Mouse (Mus musculus) regulatory T cell (primary cell): ENCODE measurements at regions not wholly inside any gene's neighbourhood (a gene's known extent, or its start where the extent isn't known, plus 50 kb on each side); places are given as distances from the start of the nearest gene placed in this dataset.

Source experiments
- in situ Hi-C: fragments of 300-600 bp; cut with MboI, MseI; formaldehyde crosslinking; loops from one replicate; pipeline ENCODE4 v1.15.1; 2025; ENCODE audit warnings: high pct_unique_total_duplicates

DNA sequence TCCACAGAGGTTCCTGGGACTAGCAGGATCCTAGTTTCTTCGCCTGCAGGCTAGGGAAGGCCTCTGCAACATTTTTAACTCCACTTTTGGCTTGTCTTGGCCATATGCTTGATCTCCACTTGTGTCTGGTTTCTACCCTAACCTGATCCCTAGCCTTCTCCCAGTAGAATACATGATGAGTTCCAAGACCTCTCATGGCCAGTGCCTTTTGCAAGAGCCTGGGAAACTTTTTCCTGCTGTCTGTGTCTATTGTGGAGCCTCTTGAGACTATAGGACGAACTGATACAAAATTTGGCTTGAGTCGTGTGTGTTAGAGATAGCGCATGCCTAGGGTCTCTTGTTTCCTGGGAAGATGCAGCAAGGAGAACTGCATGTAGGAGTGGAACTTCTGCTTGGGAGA lies 119.3 kb downstream of the Cartpt start:
- in situ Hi-C loops, result no loop called here

DNA sequence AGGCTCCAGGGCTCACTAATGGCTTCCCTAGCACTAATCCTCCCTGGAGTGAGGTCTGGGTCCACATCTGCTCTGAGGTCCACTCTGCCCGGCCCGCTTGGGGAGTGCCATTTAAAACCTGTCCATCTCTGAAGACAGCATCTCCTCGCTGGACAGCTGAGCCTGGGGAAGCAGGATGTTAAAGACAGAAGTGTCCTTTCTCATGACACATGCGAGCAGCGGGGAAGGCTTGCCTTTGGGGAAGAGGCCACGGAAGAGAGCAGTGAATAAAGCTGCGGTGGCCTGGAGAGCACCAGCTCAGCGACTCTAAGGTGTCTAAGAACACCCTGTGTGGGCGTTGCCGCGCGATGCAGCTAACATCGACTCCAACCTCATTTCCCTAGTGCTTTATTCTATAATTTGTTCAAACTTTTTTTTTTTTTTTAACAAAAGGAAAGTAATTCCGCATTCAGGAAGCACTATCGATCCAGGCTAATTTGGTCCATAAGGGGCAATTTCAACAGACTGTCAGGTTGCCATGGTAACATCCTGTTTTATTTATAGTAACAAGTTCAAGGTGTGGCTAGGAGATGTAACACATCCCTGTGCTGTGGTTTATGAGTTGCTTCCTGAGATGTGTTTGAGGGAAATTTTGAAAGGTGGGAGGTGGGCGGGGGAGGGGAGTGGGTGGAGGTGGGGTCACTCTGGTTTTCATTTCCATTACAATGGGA lies 120.0 kb downstream of the Cartpt start:
- in situ Hi-C loops, result no loop called here

DNA sequence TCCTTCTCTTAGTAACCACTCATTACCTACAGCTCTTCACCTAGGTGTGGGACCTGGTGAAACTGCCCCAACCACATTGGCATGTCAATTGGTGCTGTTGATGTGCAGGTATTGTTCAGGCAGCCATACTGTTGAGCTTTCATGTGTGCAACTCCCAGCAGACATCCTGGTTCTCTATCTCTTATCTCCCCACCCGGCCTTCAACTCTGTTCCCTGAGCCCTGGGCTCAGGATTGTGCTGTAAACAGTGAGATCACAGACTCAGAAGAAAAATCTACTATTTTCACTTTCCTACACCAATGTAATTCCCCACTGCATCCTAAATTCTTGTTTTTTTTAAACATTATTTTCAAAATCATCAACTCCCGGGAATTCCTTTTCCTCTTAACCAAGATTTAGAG lies 122.1 kb downstream of the Cartpt start:
- in situ Hi-C loops, result no loop called here

DNA sequence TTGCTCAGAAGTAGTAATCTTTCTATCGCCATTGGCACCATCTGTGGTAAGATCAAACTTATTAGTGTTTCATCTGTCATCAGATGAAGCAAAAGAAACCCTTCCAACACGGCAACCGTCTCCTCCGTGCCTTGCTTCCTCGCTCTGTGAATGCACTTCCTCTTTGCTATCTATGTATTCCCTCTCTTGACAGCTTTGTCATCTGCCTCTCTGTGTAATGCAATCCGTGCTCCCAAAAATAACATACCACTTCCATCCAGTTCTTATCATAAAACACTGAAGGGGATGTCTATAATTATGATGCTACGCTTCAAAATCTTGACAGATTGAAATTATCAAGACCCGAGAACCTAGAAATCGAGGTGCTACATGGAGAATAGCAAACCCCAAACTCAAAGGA lies 123.2 kb downstream of the Cartpt start:
- in situ Hi-C loops, result no loop called here

DNA sequence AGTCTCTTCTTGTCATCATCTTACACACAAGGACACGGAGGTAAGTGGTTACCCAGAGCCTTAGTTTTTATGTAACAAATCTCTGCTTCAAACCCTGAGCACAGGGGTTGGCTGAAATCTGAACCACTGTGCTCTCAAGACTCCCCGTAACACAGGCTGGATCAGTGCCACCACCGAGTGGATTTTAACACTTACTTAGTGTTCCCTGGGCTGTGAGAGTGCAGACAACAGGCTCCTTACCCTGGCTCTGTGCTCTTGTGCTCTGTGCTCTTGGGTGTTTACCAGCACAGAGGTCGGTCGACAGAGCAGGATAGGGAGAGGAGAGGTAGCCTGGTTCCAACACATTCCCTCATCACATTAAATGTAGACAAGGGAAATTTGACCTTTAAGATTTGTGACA lies 134.9 kb downstream of the Cartpt start:
- in situ Hi-C loops, result no loop called here

DNA sequence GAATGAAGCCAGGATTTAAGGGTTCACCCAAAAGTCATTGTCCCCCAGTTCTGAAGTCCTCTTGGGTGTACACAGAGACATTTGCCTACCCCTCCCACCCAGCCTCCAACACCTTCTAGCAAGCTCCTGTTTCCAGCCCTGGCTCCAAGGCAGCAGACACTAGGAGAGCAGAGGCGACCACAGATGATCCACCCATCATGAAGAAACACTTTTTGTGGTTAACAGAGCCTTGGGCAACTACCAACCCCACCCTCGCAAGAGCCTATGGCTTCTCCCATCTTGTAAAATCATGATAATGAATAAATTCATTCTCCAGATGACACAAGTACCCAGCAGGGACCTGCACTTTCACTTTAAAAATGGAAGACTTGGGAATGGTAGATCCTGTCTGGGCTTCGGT lies 136.1 kb downstream of the Cartpt start:
- in situ Hi-C loops, result no loop called here

DNA sequence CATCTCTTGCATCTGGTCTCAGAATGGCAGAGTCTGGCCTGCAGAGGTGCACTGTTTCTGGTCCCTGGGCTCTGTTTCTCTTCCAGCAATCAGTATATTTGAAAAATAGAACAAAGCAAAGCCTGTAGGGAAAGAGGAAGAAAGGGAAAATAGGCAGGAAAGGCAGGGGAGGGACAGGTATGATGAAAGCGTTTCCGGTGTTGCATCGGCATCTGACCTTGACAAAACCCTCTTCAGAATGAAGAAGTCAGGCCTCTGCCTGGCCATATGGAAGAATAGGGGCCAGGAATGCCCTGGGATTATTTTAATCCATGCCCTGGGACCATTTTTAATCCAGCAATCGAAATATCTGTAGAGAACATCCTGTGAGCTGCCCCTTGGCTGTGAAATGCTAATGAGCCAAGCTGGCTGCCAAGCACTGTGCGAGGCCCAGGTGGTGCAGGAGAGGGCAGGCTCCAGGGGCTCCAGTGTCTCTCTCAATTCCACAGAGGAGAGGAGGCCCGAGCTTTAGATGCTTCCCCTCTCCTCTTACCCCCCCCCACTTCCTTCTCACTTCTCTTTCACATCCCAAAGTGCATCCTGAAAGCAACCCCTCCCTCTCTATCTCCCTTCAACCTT lies 136.7 kb downstream of the Cartpt start:
- in situ Hi-C loops, result no loop called here

DNA sequence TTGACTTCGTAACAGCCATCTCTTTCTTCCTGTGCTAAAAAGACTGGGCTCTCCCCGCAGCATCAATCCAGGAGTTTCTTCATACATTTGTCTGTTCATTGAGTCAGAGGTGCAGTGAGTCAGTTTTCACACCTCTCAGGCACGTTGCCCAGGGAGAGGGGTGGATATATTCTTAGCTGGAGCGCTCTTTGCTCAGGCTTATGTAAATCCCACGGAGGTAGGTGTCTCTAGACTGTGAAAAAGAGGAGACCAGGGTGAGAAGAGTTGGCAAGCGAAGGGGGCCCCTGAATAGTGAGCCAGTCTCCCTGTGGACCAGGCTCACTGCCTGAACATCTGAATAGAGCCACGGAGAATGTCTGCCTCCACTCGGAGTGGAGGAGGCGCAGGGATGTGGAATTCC lies 139.0 kb downstream of the Cartpt start:
- in situ Hi-C loops, result no loop called here

DNA sequence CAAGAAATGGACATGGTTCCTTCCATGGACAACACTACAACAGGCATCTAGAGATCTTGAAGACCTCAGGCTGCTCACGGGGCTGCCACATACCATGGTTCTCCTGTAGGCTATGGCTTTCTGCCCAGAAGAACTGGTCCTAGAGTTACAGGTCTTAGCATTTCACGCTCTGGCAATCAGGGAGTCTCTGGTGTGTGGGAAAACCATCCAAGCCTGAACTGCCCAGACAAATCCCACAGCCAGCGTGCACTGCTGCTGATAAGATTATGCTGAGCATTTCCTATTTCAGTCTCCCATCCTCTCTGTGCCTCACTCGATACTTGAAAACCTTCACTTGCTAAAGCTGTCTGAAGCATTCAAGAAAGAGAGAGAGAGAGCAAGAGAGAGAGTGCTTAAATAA lies 139.5 kb downstream of the Cartpt start:
- in situ Hi-C loops, result no loop called here

DNA sequence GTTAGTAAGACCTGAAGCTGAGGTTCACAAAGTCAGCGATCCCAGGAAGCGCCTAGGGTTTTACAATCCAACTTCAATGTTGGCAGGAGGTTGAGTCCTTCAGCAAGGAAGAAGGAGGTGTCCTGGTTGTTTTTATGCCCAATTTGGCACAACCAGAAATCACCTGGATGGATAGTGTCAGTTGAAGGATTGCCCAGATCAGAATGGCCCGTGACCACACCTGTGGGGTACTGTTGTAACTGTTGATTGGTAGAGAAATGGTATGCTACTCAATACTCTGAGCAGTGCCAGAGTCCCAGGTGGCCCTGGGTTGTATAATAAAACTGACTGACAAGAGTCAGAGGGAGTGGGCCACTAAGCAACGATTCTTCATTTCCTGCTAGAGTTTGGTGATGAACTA lies 140.2 kb downstream of the Cartpt start:
- in situ Hi-C loops, result no loop called here

DNA sequence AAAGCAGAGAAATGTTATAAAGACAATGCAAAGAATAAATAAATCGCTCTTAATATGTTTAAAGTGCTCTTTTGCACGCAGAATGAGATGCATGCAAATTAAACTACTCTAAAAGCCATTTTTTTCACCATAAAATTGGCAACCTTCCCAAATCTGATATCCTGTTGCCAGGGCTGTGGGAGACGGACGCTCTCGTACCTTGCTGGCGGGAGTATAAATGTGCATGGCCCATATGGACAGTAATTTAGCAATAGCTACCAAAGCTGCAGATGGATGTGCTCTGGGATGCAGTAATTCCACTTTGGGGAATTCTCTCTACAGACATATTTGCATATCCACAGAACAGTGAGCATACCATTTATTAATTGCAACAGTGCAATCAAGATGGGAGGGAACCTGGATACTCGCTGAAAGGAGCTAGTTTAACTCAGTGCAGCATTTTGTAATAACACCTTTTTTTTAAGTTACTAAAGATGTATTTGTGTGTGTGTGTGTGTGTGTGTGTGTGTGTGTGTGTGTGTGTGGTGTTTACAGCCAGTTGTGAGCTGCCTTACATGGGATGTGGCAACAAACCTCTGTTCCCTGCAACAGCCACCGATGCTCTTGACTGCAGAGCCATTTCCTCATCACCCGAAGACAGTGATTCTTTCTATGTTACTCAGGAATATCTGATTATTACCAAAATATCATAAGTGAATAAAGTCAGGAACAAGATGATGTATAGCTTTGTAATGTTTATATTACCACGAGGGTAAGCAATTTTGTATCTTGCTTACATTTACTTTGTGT lies 141.4 kb downstream of the Cartpt start:
- in situ Hi-C loops, result no loop called here

DNA sequence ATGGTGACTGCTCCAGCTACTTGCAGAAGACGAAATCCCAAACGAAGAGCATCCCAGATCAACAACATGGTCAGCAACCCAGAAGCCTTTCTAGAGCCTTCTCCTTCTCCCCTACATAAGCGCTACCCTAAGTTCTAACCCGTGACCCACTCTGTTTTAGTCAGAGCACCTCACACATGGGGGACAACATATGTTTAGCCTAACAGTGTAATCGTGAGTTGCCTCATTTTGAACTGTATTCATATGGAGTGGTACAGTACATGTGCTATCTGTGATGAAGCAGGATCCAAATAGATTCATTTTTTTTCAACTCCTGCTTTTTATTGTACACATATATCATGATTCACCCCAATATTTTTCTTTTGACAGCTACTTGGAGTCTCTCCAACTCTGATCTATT lies 146.2 kb downstream of the Cartpt start:
- in situ Hi-C loops, result no loop called here

DNA sequence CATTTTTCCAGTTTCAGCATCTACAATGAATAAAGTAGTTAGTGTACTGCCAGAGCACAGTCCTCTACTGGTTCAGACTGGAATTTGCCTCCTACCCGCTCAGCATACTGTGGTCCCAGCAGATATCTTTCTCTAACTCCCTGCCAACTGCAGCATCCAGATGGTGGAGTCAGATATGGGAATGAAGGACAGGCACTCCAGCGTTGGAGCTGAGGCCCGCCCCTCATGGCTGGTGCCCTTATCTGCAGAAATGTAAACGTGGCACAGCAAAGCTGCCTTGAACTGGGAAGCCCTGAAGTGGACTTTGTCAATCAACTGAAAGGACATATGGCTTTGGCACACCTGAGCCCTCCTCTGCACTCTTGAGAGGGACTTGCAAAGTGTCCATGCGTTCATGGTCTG lies 146.6 kb downstream of the Cartpt start:
- in situ Hi-C loops, result no loop called here

DNA sequence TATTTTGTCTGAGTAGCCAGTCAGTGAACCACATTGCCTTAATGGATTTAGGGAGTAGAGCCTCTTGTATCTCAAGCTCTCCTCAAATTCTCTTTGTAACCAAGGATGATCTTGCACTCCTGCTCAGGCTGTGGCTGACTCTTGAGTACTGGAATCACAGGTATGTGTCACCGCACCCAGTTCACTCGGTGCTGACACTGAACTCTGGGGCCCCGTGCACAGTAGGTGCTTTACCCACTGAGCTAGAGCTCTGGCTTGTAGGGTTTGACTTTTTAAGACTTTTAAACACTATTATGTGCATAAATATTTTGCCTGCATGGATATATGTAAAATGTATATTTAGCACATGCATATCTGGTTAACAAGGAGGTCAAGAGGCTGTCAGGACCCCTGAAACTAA lies 147.4 kb downstream of the Cartpt start:
- in situ Hi-C loops, result no loop called here

DNA sequence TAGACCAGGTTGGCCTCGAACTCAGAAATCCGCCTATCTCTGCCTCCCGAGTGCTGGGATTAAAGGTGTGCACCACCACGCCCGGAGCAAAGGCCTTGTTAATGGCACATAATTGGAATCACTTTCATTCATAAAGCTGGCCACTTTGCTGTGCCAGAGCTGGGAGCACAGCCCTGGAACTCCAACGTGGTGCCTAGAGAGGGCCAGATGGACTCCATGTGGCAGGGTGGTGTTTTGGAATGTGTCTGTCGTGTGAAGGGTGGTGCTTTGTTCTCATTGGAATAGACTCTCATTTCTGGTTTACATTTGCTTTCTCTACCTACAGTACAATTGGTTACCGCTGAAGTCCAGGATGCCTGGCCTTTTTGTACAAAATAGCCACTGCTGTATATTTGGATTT lies 150.2 kb downstream of the Cartpt start:
- in situ Hi-C loops, result no loop called here

DNA sequence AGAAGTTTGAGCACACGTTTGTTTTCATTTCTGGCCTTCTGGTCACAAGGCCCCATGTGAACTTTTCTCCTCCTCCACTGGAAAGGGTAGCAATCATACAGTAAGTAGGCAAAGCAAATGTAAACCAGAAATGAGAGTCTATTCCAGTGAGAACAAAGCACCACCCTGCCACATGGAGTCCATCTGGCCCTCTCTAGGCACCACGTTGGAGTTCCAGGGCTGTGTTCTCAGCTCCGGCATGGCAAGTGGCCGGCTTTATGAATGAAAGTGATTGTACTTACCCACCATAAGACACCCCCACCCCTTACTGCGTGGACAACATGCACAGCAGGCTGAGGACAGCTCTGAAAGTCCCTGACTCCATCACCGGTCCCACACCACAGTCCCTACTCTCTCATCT lies 151.5 kb downstream of the Cartpt start:
- in situ Hi-C loops, result no loop called here

DNA sequence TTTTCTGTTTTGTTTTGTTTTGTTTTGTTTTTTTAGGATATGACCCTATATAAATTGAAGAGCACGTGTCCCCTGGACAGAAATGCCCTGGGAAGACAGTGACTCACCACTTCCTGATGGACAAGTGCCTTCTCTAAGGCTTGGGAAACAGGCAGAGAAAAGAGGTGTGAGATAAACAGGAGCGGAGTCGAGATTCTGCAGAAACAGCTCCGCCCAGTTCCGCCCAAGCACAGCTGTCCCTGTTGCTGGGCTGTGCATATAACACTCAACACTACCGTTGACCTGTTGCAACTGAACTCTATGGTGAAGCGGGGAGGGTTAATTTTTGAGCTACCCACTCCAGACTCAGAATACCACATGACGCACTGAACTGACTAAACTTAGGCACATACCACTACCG lies 152.8 kb downstream of the Cartpt start:
- in situ Hi-C loops, result no loop called here

DNA sequence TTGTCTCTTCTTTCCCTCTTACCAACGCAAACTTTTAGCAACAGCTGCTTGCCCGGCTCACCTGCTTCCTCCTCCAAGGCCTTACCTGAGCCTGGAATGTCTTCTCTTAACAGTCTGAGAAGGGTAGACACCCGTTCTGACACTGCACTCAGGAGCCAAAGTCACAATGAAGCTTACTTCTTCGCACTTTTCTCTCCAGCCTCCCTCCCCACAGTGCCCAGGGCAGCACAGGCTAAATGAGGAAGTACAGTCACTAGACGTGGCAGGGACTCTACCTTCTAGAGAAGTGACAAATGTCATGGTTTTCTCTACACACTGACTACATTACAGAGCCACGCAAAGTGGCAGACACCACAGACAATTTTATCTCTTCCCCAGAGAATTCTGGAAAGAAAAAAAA lies 155.4 kb downstream of the Cartpt start:
- in situ Hi-C loops, result no loop called here

DNA sequence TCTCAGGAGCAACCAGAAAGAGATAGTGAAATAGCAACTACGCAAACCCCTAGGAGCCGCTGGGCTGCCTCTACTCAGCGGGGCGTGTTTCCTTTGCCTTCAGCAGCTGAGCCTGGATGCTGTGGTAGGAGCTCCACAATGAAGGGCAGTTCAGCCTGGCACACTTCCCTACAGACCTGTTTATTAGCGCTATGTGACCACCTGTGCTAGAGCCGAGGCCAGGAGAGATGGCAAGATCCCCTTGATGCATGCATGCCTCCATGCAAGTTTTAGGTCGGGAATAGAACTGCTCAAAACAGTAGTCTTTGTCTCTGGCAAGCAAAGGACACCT lies 156.1 kb downstream of the Cartpt start:
- in situ Hi-C loops, result no loop called here

DNA sequence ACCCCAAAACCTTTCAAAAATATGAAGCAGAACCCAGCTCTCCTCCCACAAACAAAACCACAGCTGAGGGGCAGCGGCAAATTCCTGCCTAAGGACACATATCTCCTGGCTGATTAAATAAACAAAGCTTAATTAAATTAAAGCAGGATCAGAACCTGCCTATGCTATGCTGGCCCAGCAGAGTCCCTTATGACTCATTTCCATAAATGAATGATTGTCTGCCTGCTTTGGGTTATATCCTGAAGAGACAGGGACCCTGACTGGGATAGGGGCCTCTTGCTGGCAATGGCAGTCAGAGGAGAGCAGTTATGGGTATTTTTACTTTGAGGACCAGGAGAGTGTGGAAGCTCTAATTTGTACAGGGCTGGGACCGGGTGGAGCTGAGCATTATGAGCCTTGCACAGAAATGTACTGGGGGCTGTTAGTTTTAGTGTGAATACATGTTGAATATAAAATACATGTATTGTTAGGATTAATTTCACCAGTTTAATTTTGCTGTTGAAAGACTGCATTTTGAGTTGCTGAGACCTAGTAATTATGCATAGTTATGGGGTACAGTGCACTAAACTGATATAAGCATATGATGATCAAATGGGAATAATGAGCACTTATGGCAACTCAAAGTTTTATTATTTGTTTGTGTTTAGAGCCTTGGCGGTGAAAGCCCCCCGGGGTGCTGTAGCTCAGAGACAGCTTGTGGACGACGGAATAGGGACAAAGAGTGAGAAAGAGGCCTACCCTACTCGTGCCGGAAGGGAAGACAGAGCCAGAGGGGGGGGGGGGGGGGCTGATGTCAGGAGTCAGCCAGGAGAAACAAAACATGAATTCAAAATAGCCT lies 156.7 kb downstream of the Cartpt start:
- in situ Hi-C loops, result no loop called here

DNA sequence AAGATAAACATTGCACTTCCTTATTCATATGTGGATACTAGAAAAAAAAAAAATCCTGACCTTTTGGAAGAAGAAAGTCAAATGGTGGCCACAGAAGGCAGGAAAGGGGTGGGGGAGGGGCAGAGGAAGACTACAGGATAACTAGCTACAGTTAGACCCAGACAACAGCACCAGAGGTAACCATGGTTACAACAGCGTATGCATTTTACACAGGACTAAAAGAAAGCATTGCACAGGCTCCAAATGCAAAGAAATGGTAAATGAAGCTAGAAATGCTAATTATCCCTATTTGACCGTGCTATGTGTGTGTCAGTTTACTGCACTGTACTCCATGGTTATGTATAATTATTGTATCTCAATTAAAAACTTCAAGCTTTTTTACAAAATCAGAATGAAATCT lies 158.4 kb downstream of the Cartpt start:
- in situ Hi-C loops, result no loop called here

DNA sequence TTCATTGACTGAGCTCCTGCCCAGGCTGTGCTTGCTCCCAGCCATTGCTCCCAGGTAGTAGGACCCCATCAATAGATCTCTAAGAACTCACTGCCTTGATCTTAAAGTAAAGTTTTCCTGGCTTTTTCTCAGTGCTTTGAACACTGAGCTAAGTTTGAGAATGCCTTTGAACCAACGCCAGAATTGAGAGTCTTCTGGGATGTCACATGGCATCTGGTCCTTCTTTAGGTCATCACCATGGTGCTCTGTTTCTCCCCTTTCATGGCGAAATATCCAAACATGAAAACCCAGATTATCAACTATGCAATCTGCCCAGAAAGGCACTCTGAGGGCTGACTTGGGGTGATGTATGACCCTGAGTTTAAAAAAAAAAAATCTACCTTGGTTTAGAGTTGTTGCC lies 158.9 kb downstream of the Cartpt start:
- in situ Hi-C loops, result no loop called here
